Mouse (Mus musculus) brain, embryonic 18.5 days (tissue): Measurements from ENCODE around the gene Lsp1.

ENCODE experiments used
- DNase-seq: peaks from one replicate; pipeline ENCODE4 v3.0.0-alpha.2; 2012; ENCODE audit warnings: low read depth, low spot score

The Lsp1 gene

DNA sequence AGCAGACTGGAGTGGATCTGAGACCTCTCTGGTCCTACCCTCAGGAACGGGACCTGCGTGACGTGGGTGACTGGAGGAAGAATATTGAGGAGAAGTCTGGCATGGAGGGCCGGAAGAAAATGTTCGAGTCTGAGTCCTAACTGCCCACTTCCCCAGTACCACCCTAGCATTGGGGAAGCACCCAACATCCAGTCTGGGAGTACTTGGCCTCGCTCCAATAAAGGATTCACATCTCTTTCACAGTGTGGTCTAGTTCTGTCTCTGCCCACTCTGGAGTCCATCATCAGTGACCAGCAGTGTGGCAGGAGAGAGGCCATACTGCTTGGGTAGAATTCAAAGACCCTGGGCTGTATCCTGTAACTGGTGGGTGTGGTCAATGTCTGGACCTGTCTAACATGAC, 16.4 kb upstream of the Lsp1 start:
- no peak for DNase-seq

DNA sequence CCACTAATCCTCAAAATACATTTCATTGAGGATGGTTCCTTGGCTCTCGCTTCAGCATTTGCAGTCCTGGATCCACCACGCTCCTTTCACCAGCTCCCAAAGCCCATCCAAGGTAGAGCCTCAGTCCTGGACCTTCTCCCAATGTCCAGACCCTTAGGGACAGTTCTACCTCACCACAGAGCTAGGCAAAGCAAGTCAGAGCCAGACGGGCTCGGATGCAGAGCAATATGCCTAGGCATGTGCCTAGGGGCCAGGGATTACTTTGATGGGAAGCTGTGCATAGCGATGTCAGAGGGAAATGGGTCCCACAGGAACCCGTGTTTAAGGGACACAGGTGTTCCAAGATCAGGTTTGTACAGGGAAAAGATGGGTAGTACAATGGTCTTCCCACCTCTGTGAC, 15.3 kb upstream of the Lsp1 start:
- DNase-seq = no peak

DNA sequence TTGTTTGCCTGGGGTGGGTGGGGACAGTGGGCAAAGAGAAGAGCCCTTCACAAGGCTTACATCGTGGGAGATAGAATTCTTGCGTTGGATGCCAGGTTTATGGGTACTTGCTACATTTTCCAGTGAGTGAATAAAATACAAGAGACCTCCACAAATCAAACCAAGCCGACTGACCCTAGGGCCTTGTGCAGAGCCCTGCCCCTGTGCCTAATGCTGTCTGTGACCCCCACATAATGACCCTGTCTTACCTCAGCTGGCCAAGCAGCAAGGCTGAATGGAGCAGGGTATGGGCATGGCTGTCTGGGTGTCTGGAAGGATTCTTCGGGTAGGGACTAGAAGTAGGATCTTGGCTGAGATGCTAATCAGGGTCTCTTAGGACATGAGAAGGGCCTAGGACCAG, 14.3 kb upstream of the Lsp1 start:
- DNase-seq = no peak

DNA sequence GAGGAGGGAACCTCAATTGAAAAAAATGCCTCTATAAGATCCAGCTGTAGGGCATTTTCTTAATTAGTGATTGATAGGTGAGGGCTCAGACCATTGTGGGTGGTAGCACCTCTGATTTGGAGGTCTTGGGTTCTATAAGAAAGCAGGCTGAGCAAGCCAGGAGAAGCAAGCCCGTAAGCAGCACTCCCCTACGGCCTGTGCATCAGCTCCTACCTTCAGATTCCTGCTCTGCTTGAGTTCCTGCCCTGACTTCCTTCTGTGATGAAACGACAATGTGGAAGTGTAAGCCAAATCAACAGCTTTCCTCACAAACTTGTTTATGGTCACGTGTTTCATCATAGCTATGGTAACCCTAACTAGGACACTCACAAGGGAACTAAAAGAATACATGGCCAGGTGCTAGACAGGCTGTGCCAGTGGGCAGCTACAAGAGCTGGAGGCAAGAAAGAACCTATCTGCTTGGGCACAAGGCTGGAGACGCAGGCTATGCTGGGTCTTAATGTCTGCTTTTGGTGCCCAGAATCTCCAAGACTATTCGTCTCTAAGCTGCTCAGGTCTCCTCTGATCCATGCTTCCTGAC, 11.5 kb upstream of the Lsp1 start:
- no peak for DNase-seq

DNA sequence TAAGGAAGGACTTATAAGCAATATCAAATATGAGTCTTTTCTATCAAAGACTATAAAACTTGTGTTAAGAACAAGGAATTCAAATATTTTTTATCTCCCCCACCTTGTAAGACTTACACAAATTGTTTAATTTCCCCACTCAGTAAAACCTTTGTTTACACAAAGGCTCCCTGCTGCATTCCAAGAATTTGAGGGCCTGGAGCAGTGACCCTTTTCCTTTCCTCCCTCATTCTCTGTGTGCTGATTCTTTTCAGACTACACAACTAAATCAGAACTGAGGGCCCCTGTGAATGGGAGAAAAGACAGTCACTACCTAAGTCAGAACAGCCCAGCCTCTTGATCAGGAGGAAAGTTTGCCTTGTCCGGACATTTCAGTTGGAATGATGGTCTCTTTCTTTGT, 5.9 kb upstream of the Lsp1 start:
- DNase-seq = no peak

DNA sequence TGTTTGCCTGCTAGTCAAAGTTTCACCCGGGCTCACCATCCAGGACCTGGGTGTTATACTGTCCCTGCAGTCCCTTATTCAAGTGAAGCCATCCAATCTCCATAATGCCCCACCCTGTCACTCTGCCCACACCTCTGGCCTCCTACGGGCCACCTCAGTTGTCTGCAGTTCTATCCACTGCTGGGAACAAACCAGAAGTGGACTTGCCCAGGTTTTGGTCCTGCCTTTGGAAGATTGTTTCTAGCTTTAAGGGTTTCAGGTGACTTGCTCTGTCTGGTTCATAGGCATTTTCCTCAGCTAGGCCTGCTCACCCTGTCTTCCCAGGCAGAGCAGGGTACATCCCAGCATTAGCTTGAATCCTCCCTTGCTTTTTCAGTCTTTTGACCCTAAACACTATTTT, 5.4 kb upstream of the Lsp1 start:
- no peak for DNase-seq

DNA sequence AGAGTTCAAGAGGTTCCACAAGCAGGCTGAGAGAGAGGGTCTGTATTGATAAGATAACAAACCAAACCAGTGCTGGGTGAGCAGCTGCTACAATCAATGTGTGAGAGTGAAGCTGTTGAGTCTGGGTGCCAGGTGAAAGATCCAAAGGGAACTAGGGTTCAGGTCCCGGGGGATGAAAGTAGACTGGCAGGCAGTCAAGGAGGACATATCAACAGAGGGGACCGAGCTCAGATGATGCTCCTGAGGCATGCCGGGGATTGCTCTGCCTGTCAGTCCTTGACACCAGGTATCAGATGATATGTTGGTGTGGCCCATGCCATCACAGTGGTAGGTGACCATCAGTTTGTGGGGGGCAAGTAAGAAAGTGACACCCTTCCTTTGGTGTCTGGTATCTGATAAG, 3.8 kb upstream of the Lsp1 start:
- no peak for DNase-seq

DNA sequence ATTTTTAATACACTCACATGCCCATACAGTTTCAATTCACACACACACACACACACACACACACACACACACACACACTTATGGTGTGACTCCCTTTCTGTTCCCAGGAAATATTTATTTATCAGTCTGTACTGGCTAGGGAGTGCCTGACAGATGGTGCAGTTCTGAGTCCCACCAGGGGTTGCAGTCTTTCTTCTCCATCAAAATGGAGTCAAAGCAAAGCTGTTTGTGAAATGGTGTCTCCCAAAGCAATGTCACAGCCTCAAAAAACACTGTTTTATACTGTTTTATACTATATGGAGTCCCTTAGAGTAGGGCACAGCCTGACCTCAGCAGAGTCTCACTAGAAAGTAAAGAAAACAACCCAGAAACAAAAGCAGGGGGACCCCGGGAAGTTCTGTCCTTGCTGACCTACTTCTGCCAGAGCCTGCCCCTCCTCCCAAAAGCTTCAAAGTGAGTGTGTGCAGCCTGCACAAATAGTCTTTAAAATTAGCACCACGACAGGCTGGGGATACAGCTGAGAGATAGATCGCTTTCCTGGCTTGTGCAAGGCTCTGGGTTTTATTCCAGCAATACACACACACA, 3.3 kb upstream of the Lsp1 start:
- no peak for DNase-seq

DNA sequence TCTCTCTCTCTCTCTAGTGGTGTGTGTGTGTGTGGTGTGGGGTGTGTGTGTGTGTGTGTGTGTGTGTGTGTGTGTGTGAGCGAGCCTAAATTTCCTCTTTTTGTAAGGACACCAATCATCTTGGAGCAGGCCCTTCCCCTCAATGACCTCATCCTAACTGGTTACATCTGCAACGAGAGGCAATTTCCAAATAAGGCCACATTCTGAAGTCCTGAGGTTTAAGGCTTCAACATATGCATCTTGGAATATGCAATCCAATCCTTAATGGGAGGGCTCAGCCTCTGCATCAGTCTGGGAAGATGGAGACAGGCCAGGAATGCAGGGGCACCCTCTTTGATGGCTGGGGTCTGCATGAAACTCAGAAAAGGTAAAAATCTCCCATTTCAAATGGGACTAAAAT, 2.6 kb upstream of the Lsp1 start:
- DNase-seq = no peak

DNA sequence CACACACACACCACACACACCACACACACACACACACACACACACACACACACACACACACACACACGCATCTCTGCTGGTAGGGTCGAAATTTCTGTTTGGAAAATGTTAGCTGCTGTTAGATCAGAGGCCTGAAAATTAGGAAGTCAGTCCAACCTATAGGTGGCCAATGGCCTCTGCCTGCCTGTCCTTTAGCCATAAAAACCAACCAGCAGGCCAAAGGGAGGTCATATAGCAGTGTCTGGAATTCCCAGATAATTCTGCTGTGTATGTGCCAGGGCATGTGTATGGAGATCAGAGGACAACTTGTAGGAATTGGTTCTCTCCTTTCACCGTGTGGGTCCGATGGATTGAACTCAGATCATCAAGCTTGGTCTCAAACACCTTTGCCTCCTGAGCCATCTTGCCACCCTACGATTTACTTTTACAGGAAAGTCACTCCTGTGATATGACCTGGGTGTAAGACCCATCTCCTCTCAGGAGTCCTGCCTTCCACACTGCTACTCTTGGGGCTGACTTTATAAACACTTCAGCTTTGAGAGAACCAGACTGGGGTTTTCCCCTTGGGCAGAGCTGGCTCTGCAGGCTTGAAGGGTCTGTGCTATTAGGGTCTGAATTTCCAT, 1.8 kb upstream of the Lsp1 start:
- no peak for DNase-seq

DNA sequence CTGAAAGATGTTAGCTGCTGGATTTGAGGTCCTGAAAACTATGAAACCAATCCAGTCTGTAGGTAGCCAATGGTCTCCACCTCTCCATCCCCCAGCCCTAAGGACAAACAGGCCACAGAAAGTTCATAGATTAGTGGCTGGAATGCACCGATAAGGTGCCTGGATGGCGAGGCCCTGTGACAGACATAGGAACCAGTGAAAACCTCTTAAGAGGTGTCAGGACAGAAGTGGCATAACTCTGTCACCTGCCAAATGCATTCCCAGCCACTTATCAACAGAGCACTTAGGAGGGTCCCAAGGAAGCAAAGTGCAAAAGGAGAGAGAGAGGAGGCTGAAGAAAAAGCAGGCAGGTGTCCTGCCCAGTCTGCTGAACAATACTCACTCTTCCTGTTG, 1.3 kb upstream of the Lsp1 start:
- DNase-seq = no peak

DNA sequence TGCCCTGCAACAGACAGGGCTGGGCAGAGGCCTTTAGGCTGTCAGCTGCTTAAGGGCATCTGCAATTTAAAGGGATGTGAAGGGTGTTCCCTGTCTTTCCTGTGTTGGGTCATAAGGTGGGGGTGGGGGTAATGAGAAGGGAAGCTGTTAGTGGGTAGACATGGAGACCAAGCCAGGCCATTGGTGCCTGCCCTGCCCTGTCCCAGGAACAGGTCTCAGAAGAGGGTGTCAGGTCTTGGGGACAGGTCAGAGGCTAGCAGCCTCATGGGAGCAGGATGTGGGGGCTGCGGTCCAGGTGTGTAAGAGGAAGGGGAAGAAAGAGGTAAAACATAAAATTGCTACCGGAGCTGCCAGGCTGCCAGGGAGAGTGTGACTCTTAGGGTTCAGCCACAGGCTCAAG, 837 bp downstream of the Lsp1 start:
- DNase-seq = no peak

DNA sequence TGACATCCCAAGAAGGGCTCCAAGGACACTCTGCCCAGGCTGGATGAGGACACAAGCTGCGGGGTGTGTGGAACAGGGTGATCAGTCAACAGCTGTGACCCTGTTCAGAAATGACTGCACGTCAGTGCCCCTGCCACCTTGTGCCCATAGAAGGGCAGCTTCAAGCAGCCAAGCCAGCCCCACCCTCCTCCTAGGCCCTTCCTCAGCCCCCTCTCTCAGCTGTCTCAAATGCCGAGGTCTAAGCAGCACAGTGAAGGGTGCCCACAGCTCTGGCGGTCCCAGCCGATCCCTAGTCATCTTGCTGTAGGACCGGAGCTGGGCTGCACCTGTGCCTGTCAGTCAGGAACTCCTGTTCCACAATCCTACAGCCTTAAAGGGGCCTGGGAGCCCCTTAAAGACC, 1.6 kb downstream of the Lsp1 start:
- no peak for DNase-seq

DNA sequence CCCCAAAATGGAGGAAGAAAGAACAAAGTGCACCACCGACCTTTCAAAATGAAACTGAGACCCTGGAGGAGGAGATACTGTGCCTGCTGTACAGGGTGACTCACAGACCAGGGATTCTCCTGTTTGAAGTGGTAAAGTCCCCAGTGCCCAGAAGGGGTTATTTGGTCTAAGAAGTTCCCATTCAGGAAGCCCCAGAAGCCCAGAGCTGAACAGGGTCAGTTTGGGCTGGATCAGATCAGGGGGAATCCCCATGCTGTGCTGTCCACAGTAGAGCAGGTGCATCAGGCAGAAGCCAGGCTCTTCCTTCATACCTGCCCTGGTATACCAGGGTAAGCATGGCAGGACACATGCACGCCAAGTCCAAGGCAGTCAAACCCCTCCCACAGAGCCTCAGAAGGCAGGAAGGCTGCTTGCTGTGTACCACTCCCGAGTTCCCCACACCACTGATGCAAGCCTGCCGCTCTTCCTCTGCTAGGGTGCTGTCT, 2.0 kb downstream of the Lsp1 start:
- DNase-seq = no peak

DNA sequence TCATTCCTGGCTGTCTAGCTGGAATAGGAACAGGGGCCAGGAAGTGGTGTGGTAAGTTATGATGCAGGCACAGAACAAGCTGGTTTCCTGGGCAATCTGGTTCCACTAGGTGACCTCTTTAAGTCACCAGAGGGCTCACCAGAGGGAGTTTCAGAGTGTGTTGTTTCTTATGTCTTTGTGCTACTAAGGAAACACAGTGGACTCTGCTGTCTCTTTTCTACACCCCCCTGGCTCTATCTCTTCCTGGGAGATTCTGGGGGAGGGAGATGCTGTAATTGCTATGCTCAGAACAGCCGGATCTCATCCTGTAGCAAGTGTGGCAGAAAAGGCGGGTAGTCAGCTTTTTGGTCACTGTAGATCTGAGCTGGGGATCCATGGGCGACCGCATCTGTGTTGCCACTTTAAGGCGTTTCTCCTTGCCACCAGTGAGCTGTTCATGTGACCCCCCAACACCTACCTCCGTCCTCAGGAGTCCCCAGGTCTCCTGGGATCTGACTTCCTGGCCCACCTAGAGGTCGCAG, 9.6 kb downstream of the Lsp1 start:
- no peak for DNase-seq

DNA sequence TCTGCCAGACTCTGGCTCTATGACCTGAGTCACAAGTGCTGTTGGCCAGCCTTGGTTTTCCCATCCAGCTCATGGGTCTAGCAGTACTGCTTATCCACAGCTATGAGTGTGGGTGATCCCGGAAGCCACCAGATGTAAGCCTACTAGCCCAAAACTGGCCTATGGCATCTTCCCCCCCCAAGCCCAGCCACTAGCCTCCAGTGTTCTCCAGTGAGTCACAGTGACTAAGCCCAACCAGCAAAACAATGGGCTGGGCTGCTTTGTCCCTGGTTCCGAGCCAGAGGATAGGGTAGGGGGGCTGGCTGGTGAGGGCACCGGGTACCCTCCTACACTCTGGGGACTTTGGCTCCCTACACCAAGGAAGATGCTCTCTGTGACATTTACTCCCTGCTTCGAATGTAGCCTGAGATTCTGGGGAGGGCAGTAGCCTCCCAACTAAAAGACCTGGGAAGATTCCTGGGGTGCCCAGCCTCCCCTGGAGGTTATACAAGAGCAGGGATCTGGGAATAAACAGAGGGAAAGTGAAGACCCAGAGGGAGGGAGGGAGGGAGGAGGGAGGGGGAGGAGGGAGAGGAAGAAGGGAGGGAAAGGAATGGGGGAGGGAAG, 10.3 kb downstream of the Lsp1 start:
- no peak for DNase-seq

DNA sequence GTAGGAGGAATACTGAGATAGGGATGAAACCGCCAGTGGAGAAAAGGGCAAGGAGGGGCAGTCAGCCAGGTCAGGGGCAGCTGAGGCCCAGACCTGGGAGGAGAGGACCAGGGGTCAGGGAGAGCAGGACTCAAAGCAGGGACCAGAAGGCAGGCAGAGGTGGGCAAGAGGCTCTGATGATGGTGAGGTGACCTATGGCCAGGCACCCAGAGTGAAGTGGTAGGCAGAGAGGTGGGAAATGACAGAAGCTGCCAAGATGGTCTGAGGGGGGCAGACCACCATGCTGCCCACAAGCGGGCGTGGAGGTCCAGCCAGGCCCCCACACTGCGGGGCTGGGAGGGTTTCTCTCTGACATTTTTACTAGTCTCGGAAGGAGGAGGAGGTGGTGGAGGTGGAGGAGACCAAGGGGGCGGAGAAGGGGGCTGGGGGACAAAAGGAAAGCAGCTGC, 10.8 kb downstream of the Lsp1 start:
- DNase-seq = no peak

DNA sequence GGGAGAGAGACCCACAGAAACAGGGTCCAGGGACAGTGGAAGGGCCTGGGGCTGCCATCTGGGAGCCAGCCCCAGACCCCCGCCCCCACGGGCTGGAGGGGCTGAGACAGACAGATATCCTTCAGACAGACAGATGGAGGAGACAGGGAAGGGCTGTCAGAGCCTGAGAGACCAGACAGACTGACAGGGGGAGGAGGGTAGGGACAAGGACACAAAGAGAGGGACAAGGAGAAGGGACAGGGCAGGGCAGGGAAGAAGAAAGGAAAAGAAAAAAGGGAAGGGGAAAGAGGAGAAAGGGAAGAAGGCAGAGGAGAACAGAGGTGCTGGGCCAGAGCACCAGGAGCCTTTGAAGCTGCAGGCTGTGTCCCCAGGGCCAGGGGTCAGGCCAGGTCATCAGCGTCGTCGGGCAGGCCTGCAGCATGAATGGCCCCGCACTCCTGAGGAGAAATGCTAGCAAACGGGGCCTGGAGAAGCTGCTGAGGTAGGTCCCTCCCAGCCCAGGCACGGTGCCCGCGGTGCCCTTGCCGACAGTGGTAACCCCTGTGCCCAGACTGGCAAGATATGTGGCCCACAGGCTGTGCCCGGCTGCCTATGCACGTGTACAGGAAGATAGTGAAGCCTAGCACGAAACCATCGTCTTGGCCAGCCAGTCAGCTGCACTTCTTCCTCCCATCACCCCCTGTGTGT, 11.4 kb downstream of the Lsp1 start:
- DNase-seq = no peak

DNA sequence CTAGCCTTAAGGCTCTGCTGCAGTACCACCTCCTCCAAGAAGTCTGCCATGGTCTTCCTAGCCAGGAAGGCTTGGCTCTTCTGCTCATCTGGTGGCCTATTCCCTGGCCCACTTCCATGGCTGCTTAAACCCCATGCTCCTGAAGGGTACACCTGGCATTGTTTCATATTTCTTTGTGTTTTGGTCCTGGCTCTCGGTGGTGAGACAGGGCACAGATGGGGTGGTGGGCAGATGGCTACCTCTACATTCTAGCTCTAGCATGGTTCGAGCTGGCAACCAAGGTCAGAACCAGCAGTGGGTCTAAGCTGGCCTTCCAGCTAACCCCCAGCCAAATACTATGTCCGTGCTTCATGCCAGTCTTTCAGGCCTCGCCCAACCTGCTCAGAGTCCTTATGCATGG, 12.3 kb downstream of the Lsp1 start:
- DNase-seq = no peak

DNA sequence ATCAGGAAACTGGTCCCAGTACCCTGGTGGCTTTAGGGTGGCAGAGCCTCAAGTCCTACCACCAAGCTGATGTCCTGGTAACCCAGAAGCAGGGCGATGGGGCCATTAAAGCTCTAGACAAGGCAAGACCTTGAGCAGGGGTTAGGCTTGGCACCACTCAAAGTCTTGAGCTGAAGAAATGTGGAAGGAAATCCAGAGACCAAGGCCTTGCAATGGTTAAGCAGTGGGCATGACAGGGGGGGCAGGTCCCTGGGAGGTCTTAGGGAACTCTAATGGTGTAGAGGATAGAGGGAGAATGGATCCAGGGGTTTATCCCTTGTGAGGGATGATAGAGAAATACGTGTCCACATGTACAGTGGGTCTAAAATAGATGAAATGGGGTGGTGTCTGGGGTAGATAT, 12.9 kb downstream of the Lsp1 start:
- DNase-seq = no peak

DNA sequence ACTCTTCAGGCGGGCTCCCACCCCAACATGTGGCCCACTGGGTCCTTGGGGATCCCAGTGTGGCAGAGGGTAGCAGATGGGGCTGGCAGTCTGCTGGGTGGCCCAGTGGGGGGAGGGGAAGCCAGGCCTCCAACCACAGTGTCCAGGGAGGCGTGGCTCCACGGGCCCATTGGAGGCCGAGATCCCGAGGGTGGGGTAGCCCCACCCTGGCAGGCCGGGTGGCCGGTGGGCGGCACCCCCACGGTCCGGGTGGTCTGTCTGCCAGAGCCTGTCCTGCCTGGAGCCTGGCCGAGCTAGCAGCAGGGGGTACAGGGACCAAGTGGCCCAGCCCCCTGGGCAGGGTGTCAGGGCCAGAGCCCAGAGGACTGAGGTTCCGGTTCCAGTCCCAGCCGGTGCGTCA, 14.2 kb downstream of the Lsp1 start:
- DNase-seq = no peak

DNA sequence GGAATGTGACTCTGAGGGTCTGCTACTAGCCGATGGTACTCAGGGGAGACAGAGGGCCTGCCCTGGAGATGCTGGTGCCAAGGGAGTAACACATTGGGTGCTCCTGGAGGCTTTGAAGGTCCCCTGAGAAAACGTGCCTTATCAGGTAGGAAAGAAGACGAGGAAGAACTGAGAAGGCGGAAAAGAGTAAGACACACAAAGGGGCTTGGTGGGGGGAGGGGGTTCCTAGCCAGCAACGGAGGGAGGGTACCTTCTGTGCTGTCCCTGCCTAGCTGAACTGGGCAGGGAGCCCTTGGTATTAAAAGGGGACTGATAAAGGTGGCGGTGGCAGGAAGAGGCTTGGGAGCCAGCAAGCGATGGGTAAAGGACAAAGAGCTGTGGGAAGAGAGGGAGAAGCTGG, 15.0 kb downstream of the Lsp1 start:
- DNase-seq = no peak
